Mouse (Mus musculus): ENCODE measurements at regions not wholly inside any gene's neighbourhood (a gene's known extent, or its start where the extent isn't known, plus 50 kb on each side); places are given as distances from the start of the nearest gene placed in this dataset.

DNA sequence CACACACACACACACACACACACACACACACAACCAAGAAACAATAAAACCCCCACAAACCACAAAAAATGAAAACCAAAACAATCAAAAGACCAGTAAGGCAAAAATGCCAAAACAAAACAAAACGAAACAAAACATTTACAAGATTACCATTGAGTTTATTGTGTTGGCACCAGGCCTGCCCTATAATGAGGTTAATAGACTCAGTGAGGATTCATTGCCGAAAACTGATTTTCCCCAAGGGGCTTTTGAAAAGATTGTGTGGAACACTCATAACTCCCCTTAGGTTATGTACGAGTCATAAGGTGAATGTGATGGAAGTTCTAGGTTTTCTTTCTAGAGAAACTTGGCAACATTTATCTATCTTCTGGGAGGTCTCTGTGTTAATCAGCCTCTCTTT lies 158.8 kb upstream of the Ppp2r3a start:
- TF ChIP-seq POLR2A (IDR thresholded peaks at IDR 0.05; ENCODE audit: control insufficient read depth in 1 of 2, insufficient read depth in 1 of 2, low read depth in 1 of 2, low read length in 2 of 2, poor library complexity in 1 of 2) (no peak), RAD21 (IDR thresholded peaks at IDR 0.05; ENCODE audit: low read depth, low read length) (no peak), CTCF (IDR thresholded peaks at IDR 0.05 in 2 of 3, conservative IDR thresholded peaks at IDR 0.05 in 1 of 3; ENCODE audit: control insufficient read depth in 1 of 3, insufficient read depth in 1 of 3, low read depth in 2 of 3, low read length in 3 of 3, poor library complexity in 1 of 3, severe bottlenecking in 1 of 3) (no peak), CHD2 (IDR thresholded peaks at IDR 0.05; ENCODE audit: low read length) (no peak), ZKSCAN1 (IDR thresholded peaks at IDR 0.05; ENCODE audit: low read depth, low read length) (no peak), MYC (IDR thresholded peaks at IDR 0.05; ENCODE audit: low read depth, low read length) (no peak), USF2 (IDR thresholded peaks at IDR 0.05; ENCODE audit: borderline replicate concordance in 1 of 2, insufficient read depth in 1 of 2, low read depth in 1 of 2, low read length in 2 of 2) (no peak)

Measured in MEL (cell line).